Comparison of ENCODE assay signal across 9 mouse cellular contexts in the genomic region with DNA sequence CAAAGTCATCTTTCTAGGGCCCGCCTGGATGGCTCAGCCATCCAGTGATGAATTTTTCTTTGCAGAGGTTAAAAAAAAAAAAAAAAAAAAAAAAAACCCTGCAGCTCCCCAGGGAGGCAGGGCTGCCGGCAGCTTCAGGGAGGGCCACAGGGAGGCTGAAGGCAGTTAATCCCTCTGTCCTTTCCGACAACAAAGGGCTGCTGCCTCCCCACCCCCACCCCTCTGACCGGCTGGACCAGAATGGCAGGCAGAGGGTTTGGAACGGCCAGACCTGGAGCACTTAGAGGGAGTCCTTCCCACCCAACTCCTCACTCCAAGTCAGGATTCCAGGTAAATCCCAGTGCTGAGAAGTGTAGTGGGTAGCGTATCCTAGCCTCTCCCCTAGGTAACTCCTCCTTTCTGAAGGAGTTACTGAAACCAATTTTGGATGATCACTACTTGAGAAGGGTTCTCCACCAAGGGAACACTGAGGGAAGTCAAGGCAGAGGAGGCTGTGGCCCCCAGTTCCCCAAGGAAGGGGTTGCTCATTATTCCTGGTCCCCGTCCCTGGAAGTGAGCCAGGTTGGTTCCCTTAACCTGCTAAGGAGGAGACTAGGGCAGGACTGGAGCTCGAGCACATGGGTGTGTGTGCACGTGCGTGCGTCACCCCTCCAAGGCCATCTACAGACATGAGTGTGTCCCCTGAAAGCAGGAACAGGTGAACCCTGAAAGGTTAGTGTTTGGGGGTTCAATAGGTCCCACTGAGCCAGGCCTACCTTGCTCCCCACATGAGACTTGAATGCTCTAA. TPM values are rescaled to one million over a fixed set of nuclear protein-coding genes. Genes with fewer than 3 reads are reported as not detected.
A peak's percentile ranks its signal among the peaks of the same experiment; 100 is the strongest.
DNase-seq lines count a peak whose midpoint lies in the region; ATAC-seq and TF ChIP-seq lines count a peak whose summit lies in the region.
"Had no signal": no experiment of that assay in that cellular context is flagged by ENCODE, and none has a peak within 500 bp of the region (broad histone marks: within the 10 kb centered on the region; RNA-seq: fewer than 3 reads in every experiment).

No protein-coding gene starts in this region.

- TF ChIP-seq CTCF in lung, embryonic 14.5 days (IDR thresholded peaks at IDR 0.05; ENCODE audit: low read depth), result no peak; the same call in 1 of the 2 replicates
- TF ChIP-seq CTCF in lung, adult 2 months (IDR thresholded peaks at IDR 0.05; ENCODE audit: insufficient read depth, low read length), result no peak

- H3K9me3 ChIP-seq in lung, embryonic 14.5 days (ENCODE audit: low read depth, low read length), result no peaks in the 10 kb centered on the region
- no peaks in the 10 kb centered on the region for H3K9me3 ChIP-seq in embryonic facial prominence, embryonic 15.5 days (replicated peaks)
- H3K9me3 ChIP-seq in limb, embryonic 15.5 days, result no peaks in the 10 kb centered on the region
- H3K9me3 ChIP-seq in stomach, embryonic 16.5 days (replicated peaks; ENCODE audit: control insufficient read depth, low read length), result no peaks in the 10 kb centered on the region

- WGBS in lung, embryonic 14.5 days, result 28% methylated on average over 11 of the region's 11 CpGs
- WGBS in lung, adult 2 months, result 45% methylated on average over 11 of the region's 11 CpGs
- WGBS in embryonic facial prominence, embryonic 15.5 days, result 31% methylated on average over 11 of the region's 11 CpGs
- WGBS in limb, embryonic 15.5 days, result 37% methylated on average over 11 of the region's 11 CpGs
- 41% methylated on average over 11 of the region's 11 CpGs for WGBS in stomach, embryonic 16.5 days

- no peaks in the 10 kb centered on the region for H3K27me3 ChIP-seq in lung, embryonic 14.5 days (ENCODE audit: insufficient read depth, low read length)
- no peaks in the 10 kb centered on the region for H3K27me3 ChIP-seq in embryonic facial prominence, embryonic 15.5 days
- H3K27me3 ChIP-seq in limb, embryonic 15.5 days, result peaks cover 4% of the 10 kb centered on the region; the same call in 1 of the 2 replicates
- H3K27me3 ChIP-seq in stomach, embryonic 16.5 days (ENCODE audit: control insufficient read depth, insufficient read depth, low read length), result no peaks in the 10 kb centered on the region

- ATAC-seq in lung, embryonic 14.5 days (ENCODE audit: insufficient read depth), result peak; percentile 42; the same call in 1 of the 2 replicates
- no peak for ATAC-seq in embryonic facial prominence, embryonic 15.5 days (ENCODE audit: insufficient number of reproducible peaks, low FRiP score, low TSS enrichment, low read depth)
- 0 out of 2 replicates have a peak, but pooled peaks have one; percentile 25 for ATAC-seq in limb, embryonic 15.5 days (ENCODE audit: insufficient number of reproducible peaks, low FRiP score, low TSS enrichment, low read depth)
- ATAC-seq in stomach, embryonic 16.5 days (ENCODE audit: insufficient read depth, low FRiP score), result peak; percentile 64; the same call in 1 of the 2 replicates

- DNase-seq in lung, embryonic 14.5 days, result peak; percentile 45
- DNase-seq in lung, adult 2 months, result no peak
- no peak for DNase-seq in thymus, postnatal 4 days
- DNase-seq in right cerebral cortex, postnatal 10 days (ENCODE audit: low spot score in 2 of 2), result no peak
- DNase-seq in ovary, adult 18-20 months (ENCODE audit: low spot score), result no peak
- DNase-seq: right cerebral cortex, postnatal 4 days had no signal

- peak overlapping the region; percentile 56 for H3K27ac ChIP-seq in lung, embryonic 14.5 days (ENCODE audit: low read depth)
- H3K27ac ChIP-seq in embryonic facial prominence, embryonic 15.5 days (replicated peaks), result peak overlapping the region; percentile 11; the same call in 1 of the 2 replicates
- no peak overlapping the region for H3K27ac ChIP-seq in limb, embryonic 15.5 days
- peak overlapping the region; percentile 40; the same call in 1 of the 2 replicates for H3K27ac ChIP-seq in stomach, embryonic 16.5 days (ENCODE audit: low read length)

- H3K4me1 ChIP-seq in lung, embryonic 14.5 days (ENCODE audit: insufficient read depth), result peaks cover 6% of the 10 kb centered on the region; the same call in 1 of the 2 replicates
- no peaks in the 10 kb centered on the region for H3K4me1 ChIP-seq in lung, adult 2 months (ENCODE audit: control insufficient read depth, insufficient read depth, low read length)
- peaks cover 14% of the 10 kb centered on the region; the same call in 1 of the 2 replicates for H3K4me1 ChIP-seq in embryonic facial prominence, embryonic 15.5 days
- 0 out of 2 replicates have a peak, but pooled peaks cover 6% of the 10 kb centered on the region for H3K4me1 ChIP-seq in limb, embryonic 15.5 days
- peaks cover 12% of the 10 kb centered on the region; the same call in 1 of the 2 replicates for H3K4me1 ChIP-seq in stomach, embryonic 16.5 days (ENCODE audit: control insufficient read depth, insufficient read depth, low read length)

- H3K4me3 ChIP-seq in lung, embryonic 14.5 days (ENCODE audit: low read depth, low read length), result no peak overlapping the region
- no peak overlapping the region for H3K4me3 ChIP-seq in lung, adult 2 months (replicated peaks; ENCODE audit: extremely low read depth, low read depth, low read length)
- no peak overlapping the region for H3K4me3 ChIP-seq in embryonic facial prominence, embryonic 15.5 days (replicated peaks)
- no peak overlapping the region for H3K4me3 ChIP-seq in limb, embryonic 15.5 days
- H3K4me3 ChIP-seq in stomach, embryonic 16.5 days (replicated peaks; ENCODE audit: low read length), result no peak overlapping the region

- no peak for TF ChIP-seq POLR2A in lung, adult 2 months (IDR thresholded peaks at IDR 0.05; ENCODE audit: borderline replicate concordance, extremely low read depth, low read depth, low read length)

- no peak overlapping the region for H3K9ac ChIP-seq in lung, embryonic 14.5 days
- no peak overlapping the region for H3K9ac ChIP-seq in embryonic facial prominence, embryonic 15.5 days
- H3K9ac ChIP-seq in limb, embryonic 15.5 days, result no peak overlapping the region
- no peak overlapping the region for H3K9ac ChIP-seq in stomach, embryonic 16.5 days (ENCODE audit: low read length)

- peak overlapping the region; percentile 38 for H3K4me2 ChIP-seq in lung, embryonic 14.5 days
- H3K4me2 ChIP-seq in embryonic facial prominence, embryonic 15.5 days (replicated peaks), result no peak overlapping the region
- H3K4me2 ChIP-seq in limb, embryonic 15.5 days, result no peak overlapping the region
- no peak overlapping the region for H3K4me2 ChIP-seq in stomach, embryonic 16.5 days (ENCODE audit: low read depth, low read length)

- no peaks in the 10 kb centered on the region for H3K36me3 ChIP-seq in lung, embryonic 14.5 days (ENCODE audit: insufficient read depth)
- H3K36me3 ChIP-seq in embryonic facial prominence, embryonic 15.5 days, result no peaks in the 10 kb centered on the region
- no peaks in the 10 kb centered on the region for H3K36me3 ChIP-seq in limb, embryonic 15.5 days
- H3K36me3 ChIP-seq in stomach, embryonic 16.5 days (ENCODE audit: control insufficient read depth, insufficient read depth, low read length), result no peaks in the 10 kb centered on the region

RNA-seq across cellular contexts. Expression of a gene that starts 10.2 kb away (rescaled TPM):
- 8.3 and 8.6 TPM in 2 replicates for polyA plus RNA-seq in lung, embryonic 14.5 days (2014; fragmentation: Nextera tagmentation; extraction: Ambion mirVana)
- 22.2 and 22.5 TPM in 2 replicates for polyA plus RNA-seq in lung, adult 2 months (2012; rRNA removed)
- 4.6 and 5.1 TPM in 2 replicates for polyA plus RNA-seq in embryonic facial prominence, embryonic 15.5 days (2015; fragmentation: Nextera tagmentation; extraction: Ambion mirVana)
- 4.2 and 4.7 TPM in 2 replicates for polyA plus RNA-seq in limb, embryonic 15.5 days (2015; fragmentation: Nextera tagmentation; extraction: Ambion mirVana)
- polyA plus RNA-seq in stomach, embryonic 16.5 days (2015; fragmentation: Nextera tagmentation; extraction: Ambion mirVana), result 6.5 and 6.9 TPM in 2 replicates

RNA-seq across cellular contexts. Expression of a gene that starts 20.7 kb away (rescaled TPM):
- 0.76 and 0.82 TPM in 2 replicates for polyA plus RNA-seq in lung, embryonic 14.5 days (2014; fragmentation: Nextera tagmentation; extraction: Ambion mirVana)
- polyA plus RNA-seq in lung, adult 2 months (2012; rRNA removed), result 1.3 and 1.8 TPM in 2 replicates
- 0.62 and 0.67 TPM in 2 replicates for polyA plus RNA-seq in embryonic facial prominence, embryonic 15.5 days (2015; fragmentation: Nextera tagmentation; extraction: Ambion mirVana)
- polyA plus RNA-seq in limb, embryonic 15.5 days (2015; fragmentation: Nextera tagmentation; extraction: Ambion mirVana), result 0.97 and 1.4 TPM in 2 replicates
- polyA plus RNA-seq in stomach, embryonic 16.5 days (2015; fragmentation: Nextera tagmentation; extraction: Ambion mirVana), result 0.44 and 0.65 TPM in 2 replicates

RNA-seq across cellular contexts. Expression of a gene that starts 48.8 kb away (rescaled TPM):
- polyA plus RNA-seq in lung, embryonic 14.5 days (2014; fragmentation: Nextera tagmentation; extraction: Ambion mirVana), result 3.9 and 4.4 TPM in 2 replicates
- polyA plus RNA-seq in lung, adult 2 months (2012; rRNA removed), result 1.6 and 3.0 TPM in 2 replicates
- 9.5 and 10.4 TPM in 2 replicates for polyA plus RNA-seq in embryonic facial prominence, embryonic 15.5 days (2015; fragmentation: Nextera tagmentation; extraction: Ambion mirVana)
- 6.3 and 7.6 TPM in 2 replicates for polyA plus RNA-seq in limb, embryonic 15.5 days (2015; fragmentation: Nextera tagmentation; extraction: Ambion mirVana)
- 6.8 and 8.5 TPM in 2 replicates for polyA plus RNA-seq in stomach, embryonic 16.5 days (2015; fragmentation: Nextera tagmentation; extraction: Ambion mirVana)
